Mouse (Mus musculus) bone marrow macrophage, adult 2 months (primary cell): ENCODE results near the gene Anapc5.

Source experiments
- CTCF ChIP-seq: IDR thresholded peaks from 2 replicates; pipeline ENCODE4 v1.5.1; 2012; ENCODE audit warnings: low read depth, mild to moderate bottlenecking, low read length, moderate library complexity
- POLR2A ChIP-seq: IDR thresholded peaks from 2 replicates; pipeline ENCODE4 v1.6.1; 2012; ENCODE audit warnings: mild to moderate bottlenecking, low read depth, low read length, borderline replicate concordance

DNA sequence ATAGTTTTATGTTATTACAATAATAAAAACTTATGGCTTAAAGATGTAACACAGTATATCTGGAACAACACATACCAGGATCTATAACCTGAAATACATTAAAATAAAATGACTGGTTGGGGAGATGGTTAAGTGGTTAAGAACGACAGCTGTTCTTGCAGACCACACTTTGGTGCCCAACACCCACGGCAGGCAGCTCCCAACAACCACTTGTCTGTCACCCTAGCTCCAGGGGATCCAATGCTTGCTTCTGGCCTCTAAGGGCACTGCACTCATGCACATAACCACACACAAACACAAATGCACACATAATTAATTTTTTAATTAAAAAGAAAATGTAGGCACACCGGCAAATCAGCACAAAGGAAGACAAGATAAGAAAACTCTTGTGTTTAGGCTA is 8.4 kb downstream of the Anapc5 start:
- no peak for TF ChIP-seq POLR2A
- no peak for TF ChIP-seq CTCF
